Mouse (Mus musculus) C2C12 (cell line): ENCODE results near the gene Fbxo8.

ENCODE experiments used
- CTCF ChIP-seq: IDR thresholded peaks from one replicate; pipeline ENCODE4 v1.5.1; 2011; ENCODE audit not compliant: control insufficient read depth, insufficient read depth, insufficient read length
- MYOD1 ChIP-seq: IDR thresholded peaks from one replicate; pipeline ENCODE4 v1.6.1; 2011; ENCODE audit warnings: low read depth; ENCODE audit not compliant: control insufficient read depth, insufficient read length

GRCm38 (mm10) chr8:56606481-56606880, 55.6 kb downstream of the Fbxo8 start:
- no peak for TF ChIP-seq CTCF
- no peak for TF ChIP-seq MYOD1
